Mouse (Mus musculus) limb, embryonic 11.5 days (tissue): ENCODE results near the gene Ppp2r5b. TPM values are rescaled to one million over a fixed set of nuclear protein-coding genes. Genes with fewer than 3 reads are reported as not detected.

Experiments
- ATAC-seq: fragments of 200-750 bp; cut with Nextera tagmentation; 2 replicates; pipeline ENCODE4 v1.8.0; 2017; ENCODE audit warnings: low read depth; ENCODE audit not compliant: insufficient number of reproducible peaks, low FRiP score, low TSS enrichment
- DNase-seq: peaks from one replicate; pipeline ENCODE4 v3.0.0-alpha.2; 2015; ENCODE audit warnings: low spot score
- H3K27ac ChIP-seq: fragments of 300-500 bp; sonication (generic); replicated peaks from 2 replicates; pipeline ENCODE4 v1.5.1; 2014; ENCODE audit warnings: low read depth, mild to moderate bottlenecking, low read length
- H3K27me3 ChIP-seq: fragments of 300-500 bp; sonication (generic); 2 replicates; pipeline ENCODE4 v1.6.1; 2014; ENCODE audit warnings: mild to moderate bottlenecking, low read length, mixed read lengths; ENCODE audit not compliant: control insufficient read depth, insufficient read depth
- H3K36me3 ChIP-seq: fragments of 300-500 bp; sonication (generic); 2 replicates; pipeline ENCODE4 v1.6.1; 2014; ENCODE audit warnings: mild to moderate bottlenecking, low read length, moderate library complexity, mixed read lengths; ENCODE audit not compliant: control insufficient read depth, insufficient read depth
- H3K4me1 ChIP-seq: fragments of 300-500 bp; sonication (generic); 2 replicates; pipeline ENCODE4 v1.6.1; 2014; ENCODE audit warnings: low read length, mixed read lengths; ENCODE audit not compliant: control insufficient read depth, insufficient read depth
- H3K4me2 ChIP-seq: fragments of 300-500 bp; sonication (generic); 2 replicates; pipeline ENCODE4 v1.6.1; 2014; ENCODE audit warnings: low read depth, mild to moderate bottlenecking, moderate library complexity; ENCODE audit not compliant: severe bottlenecking
- H3K4me3 ChIP-seq: fragments of 300-500 bp; sonication (generic); 2 replicates; pipeline ENCODE4 v1.5.1; 2014; ENCODE audit warnings: low read depth, low read length
- H3K9ac ChIP-seq: fragments of 300-500 bp; sonication (generic); 2 replicates; pipeline ENCODE4 v1.6.1; 2014; ENCODE audit warnings: mild to moderate bottlenecking, low read length
- H3K9me3 ChIP-seq: fragments of 300-500 bp; sonication (generic); 2 replicates; pipeline ENCODE4 v1.6.1; 2016; ENCODE audit warnings: low read length; ENCODE audit not compliant: control insufficient read depth
- WGBS: fragments of 180-500 bp; shearing (Covaris S2); extraction: QIAGEN DNeasy Blood & Tissue Kit; methylation state at CpG from one replicate; pipeline ENCODE4 v1.1.7; 2014; 5-methylcytosine and 5-hydroxymethylcytosine counted together
- polyA plus RNA-seq: library from polyadenylated mRNA; unstranded; fragments of >200 nt; fragmentation: Nextera tagmentation; extraction: Ambion mirVana; gene quantifications from 2 replicates; pipeline ENCODE4 v1.2.1, GENCODE M21; 2014

Gene Ppp2r5b
- polyA plus RNA-seq, 1 experiment from 2014 or later, result 18.6 TPM

DNA sequence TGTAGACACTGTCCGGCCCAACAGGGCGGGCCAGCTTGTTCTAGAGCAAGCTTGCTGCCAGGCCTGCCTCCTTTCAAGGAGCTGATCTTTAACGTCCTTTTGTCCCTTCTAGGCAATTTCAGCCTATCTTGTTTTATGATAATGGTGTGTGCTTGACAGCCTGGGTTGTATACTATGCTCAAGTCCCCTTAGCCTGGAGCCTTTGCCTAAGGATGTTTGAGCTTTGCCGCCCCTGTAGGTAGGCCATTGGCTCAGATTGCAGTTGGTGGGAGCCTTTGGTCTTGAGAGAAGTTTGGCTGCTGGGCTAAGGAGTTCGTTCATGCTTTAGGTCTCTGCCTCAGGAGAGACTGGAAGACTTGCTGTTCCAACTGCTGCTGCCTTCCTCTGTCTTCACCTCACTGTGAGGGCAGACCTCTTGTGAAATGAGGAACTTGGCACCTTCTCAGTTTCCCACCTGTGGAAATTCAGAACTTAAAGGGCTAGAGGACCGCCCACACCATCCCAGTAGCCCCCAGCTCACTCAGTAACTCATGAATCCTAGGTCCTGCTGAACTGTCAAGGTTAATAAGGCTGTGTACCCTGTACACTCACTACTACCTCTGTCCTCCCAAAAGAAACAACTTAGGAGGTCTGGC is 42.9 kb upstream of the Ppp2r5b start:
- Histone ChIP-seq H3K4me1 (peaks cover 20% of the 10 kb centered on the region), H3K9ac (peak overlapping the region; percentile 31; the same call in 1 of the 2 replicates), H3K4me2 (peak overlapping the region; percentile 61), H3K4me3 (peak overlapping the region; percentile 88), H3K9me3 (no peaks in the 10 kb centered on the region), H3K27ac (no peak overlapping the region), H3K36me3 (peaks cover 10% of the 10 kb centered on the region; the same call in 1 of the 2 replicates), H3K27me3 (no peaks in the 10 kb centered on the region)
- WGBS, result 39% methylated on average over 6 of the region's 6 CpGs
- DNase-seq (no peak), ATAC-seq (no peak)

DNA sequence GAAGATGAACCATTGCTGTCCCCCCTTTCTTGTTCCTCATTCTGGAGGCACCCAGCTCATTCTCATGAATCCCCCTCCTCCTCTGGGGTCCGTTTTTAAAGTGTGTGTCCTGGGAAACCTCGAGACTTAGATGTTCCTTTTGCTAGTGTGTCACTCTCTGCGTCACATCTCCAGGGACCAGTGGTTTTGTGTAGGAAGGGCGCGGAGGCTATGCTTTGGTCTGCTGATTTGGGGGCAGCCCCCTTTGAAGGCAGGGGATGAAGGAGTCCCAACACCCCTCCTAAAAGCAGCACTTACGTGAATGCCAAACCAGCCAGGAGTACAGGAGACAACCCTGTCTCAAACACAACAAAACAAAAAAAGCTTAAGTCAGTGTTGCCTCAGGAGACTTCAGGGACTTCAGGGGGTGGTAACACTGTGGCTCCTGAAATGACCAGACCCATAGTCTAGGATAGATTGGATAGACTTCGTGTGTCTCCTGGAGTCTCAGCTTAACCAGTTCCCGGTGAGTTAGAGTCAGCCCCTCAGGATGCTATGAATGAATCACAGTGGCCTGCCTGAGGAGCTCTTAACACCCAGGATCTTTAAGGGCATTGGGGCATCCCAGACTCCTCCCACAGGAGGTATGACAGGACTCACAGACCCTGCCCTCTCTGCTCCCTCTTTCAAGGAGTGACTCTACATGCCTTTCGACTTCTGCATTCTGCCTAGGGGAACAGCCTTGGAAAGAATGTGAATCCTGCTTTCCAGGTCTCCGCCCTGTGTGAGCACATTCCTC is 42.2 kb upstream of the Ppp2r5b start:
- Histone ChIP-seq H3K4me2 (peak overlapping the region; percentile 61), H3K27ac (no peak overlapping the region), H3K4me3 (peak overlapping the region; percentile 88), H3K9me3 (no peaks in the 10 kb centered on the region), H3K27me3 (no peaks in the 10 kb centered on the region), H3K4me1 (peaks cover 20% of the 10 kb centered on the region), H3K9ac (peak overlapping the region; percentile 83), H3K36me3 (peaks cover 7% of the 10 kb centered on the region; the same call in 1 of the 2 replicates)
- 7% methylated on average over 10 of the region's 10 CpGs for WGBS
- DNase-seq, result peak; percentile 39
- no peak for ATAC-seq

DNA sequence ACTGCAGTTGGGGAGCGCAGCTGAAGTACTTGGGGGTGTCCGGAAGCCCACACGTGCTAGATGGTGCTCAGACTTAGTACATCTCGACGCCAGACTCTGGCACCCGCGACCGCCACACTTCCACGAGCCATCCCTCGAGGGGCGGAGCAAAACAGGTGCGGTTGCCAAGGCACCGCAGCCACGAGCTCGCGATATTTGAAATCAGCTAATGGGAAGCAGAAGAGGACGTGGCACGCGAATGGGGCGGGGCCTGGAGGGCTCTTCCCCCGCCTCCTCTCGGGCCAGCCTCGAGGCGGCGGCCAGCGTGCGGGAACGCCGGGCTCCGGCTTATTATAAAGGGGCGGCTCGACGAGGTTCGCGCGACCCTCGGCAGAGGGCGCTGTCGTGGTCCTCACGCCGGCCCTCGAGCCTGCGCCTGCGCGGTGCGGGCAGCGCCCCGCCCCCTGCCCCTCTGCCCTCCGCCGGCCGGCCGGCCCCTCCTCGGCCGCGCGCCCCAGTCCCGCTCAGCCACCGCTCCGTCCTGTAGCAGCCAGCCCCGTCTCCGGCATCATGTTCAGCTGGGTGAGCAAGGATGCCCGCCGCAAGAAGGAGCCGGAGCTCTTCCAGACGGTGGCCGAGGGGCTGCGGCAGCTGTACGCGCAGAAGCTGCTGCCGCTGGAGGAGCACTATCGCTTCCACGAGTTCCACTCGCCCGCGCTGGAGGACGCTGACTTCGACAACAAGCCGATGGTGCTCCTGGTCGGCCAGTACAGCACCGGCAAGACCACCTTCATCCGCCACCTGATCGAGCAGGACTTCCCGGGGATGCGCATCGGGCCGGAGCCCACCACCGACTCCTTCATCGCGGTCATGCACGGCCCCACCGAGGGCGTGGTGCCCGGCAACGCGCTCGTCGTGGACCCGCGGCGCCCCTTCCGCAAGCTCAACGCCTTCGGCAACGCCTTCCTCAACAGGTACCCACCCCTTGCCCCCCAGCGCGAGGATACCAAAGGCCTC is 41.1 kb upstream of the Ppp2r5b start, which contains the start of gene Ehd1:
Gene Ehd1 (plus strand): TSS at position 300 of the 996 bp plus-strand sequence.
- Histone ChIP-seq H3K9ac (peak within 1 kb of the TSS; percentile 83), H3K27me3 (no peaks in the 10 kb centered on the region), H3K27ac (peak within 1 kb of the TSS; percentile 60; the same call in 1 of the 2 replicates), H3K9me3 (no peaks in the 10 kb centered on the region), H3K36me3 (peaks cover 6% of the 10 kb centered on the region; the same call in 1 of the 2 replicates), H3K4me2 (peak within 1 kb of the TSS; percentile 61), H3K4me3 (peak within 1 kb of the TSS; percentile 88), H3K4me1 (peaks cover 20% of the 10 kb centered on the region)
- peak; percentile 99 for DNase-seq
- peak; percentile 93 for ATAC-seq
- WGBS, result under 1% methylated on average over 102 of the region's 106 CpGs

DNA sequence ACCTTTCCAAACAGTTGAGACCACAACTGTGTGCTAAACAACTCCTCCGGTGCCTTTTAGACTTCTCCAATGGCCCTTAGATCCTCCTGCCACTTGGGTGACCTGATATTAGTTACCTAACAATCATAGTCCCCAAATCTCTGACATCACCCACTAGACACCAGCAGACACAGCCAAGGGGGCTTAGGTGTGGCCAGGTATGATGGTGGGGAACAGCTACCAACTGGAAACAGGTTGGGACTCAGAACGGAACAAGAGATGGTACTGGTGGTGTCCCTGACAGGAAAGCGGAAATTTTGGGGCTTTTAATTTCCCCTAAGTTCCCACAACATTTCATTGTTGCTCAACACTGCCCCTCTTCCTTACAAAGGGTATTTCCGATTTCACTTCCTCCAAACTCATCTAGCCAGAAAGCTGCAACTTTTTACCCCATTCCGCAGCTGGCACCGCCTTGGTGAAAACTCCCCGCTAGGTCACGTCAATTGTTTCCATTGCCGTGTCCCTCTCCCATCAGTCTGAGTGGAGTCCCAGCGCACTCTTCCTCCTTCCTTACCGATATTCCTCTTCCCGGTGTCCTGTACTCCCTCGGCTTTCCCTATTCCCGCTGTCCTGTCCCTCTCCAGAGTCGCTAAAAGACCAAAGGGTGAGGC is 40.2 kb upstream of the Ppp2r5b start:
- H3K4me1 ChIP-seq, result peaks cover 20% of the 10 kb centered on the region
- H3K4me2 ChIP-seq, result peak overlapping the region; percentile 61
- H3K4me3 ChIP-seq, result peak overlapping the region; percentile 88
- H3K27me3 ChIP-seq, result no peaks in the 10 kb centered on the region
- peak; percentile 29 for DNase-seq
- H3K27ac ChIP-seq, result no peak overlapping the region
- WGBS, result 7% methylated on average over 15 of the region's 15 CpGs
- ATAC-seq, result no peak
- H3K9me3 ChIP-seq, result no peaks in the 10 kb centered on the region
- peak overlapping the region; percentile 12; the same call in 1 of the 2 replicates for H3K9ac ChIP-seq
- H3K36me3 ChIP-seq, result no peaks in the 10 kb centered on the region; the same call in 1 of the 2 replicates

DNA sequence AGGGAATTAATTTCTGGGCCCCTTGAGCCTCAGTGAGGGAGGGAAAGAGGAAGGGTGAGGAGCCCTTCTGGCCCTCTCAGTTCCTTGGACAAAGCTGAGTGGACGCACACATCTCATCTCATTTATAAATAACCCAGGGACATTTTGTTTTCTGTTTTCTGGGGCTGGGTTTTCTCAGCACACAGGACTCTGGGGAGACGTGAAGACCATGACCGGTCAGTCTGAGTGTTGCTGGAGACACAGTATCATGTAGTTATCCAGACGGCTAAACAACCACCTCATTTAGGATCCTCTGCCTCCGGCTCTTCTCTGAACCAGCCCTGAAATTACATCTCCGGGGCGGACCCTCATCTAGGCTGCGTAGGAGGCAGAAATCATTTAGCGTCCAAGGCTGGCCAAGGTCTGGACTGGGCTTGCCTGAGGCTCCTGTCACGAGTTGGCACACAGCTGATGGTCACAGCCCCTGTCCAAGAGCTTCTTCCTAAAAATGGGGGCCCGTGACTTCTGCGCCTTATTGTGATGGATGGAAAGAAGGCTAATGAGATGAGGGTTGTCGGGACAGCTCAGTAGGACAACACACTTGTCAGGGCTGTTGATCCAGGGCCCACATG is 38.4 kb upstream of the Ppp2r5b start:
- no peaks in the 10 kb centered on the region for H3K27me3 ChIP-seq
- WGBS, result 86% methylated on average over 13 of the region's 13 CpGs
- H3K4me3 ChIP-seq, result no peak overlapping the region
- peaks cover 15% of the 10 kb centered on the region for H3K4me1 ChIP-seq
- H3K9me3 ChIP-seq, result no peaks in the 10 kb centered on the region
- DNase-seq (no peak), ATAC-seq (no peak)
- no peak overlapping the region for H3K4me2 ChIP-seq
- H3K36me3 ChIP-seq, result no peaks in the 10 kb centered on the region; the same call in 1 of the 2 replicates
- no peak overlapping the region for H3K27ac ChIP-seq
- H3K9ac ChIP-seq, result no peak overlapping the region

DNA sequence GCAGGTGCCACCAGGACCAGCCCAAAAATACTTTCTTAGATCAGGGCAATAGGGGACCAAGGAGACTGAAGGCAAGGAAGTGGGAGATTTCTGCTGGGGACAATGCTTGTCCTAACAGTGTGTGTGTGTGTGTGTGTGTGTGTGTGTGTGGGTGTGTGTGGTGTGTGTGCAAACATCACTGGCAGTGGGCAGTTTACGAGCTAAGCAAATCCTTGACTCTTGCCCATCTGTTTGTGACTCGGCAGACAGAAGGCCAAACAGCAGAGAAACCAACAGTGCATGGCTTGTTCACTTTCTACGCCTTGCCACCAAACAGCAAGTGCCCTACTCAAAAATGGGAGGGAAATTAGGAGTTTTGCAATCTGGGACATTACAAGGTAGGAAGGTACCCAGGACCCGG is 37.9 kb upstream of the Ppp2r5b start:
- no peak overlapping the region for H3K9ac ChIP-seq
- H3K9me3 ChIP-seq, result no peaks in the 10 kb centered on the region
- H3K4me1 ChIP-seq, result peaks cover 12% of the 10 kb centered on the region
- no peaks in the 10 kb centered on the region for H3K27me3 ChIP-seq
- no peak for ATAC-seq
- no peak overlapping the region for H3K4me3 ChIP-seq
- H3K4me2 ChIP-seq, result no peak overlapping the region
- DNase-seq, result no peak
- no peaks in the 10 kb centered on the region for H3K36me3 ChIP-seq
- no peak overlapping the region for H3K27ac ChIP-seq
- WGBS, result 72% methylated on average over 4 of the region's 4 CpGs

DNA sequence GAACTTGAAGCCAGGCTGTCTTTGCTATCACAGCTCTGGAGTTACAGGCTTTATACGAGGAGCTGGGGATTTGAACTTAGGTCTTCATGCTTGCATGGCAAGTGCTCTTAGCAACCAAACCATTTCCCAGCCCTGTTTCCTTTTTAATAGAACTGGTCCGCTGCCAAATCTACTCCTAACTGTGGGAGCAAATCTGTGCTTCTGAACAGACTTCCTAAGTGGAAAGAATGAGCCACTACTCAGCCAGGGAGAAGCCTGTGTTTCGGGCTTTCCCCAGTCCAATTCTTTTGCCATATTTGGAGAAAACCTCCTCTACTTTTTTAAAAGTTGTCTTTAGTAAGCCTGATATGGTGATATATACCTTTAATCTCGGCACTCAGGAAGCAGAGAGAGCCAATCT is 37.1 kb upstream of the Ppp2r5b start:
- ATAC-seq (no peak), DNase-seq (no peak)
- Histone ChIP-seq H3K27ac (no peak overlapping the region), H3K4me2 (no peak overlapping the region), H3K9me3 (no peaks in the 10 kb centered on the region), H3K4me1 (peaks cover 4% of the 10 kb centered on the region; the same call in 1 of the 2 replicates), H3K9ac (no peak overlapping the region), H3K27me3 (no peaks in the 10 kb centered on the region), H3K36me3 (no peaks in the 10 kb centered on the region), H3K4me3 (no peak overlapping the region)
- 85% methylated on average over 4 of the region's 4 CpGs for WGBS
